In genomic region chr16:72700297-72700696, GRCm38 (mm10) we compare ENCODE assay signal across 13 mouse cellular contexts.
"Had no signal": no experiment of that assay in that cellular context is flagged by ENCODE, and none has a peak within 500 bp of the region (broad histone marks: within the 10 kb centered on the region; RNA-seq: fewer than 3 reads in every experiment).

No protein-coding gene starts in this region.

- H3K4me1 ChIP-seq: liver, embryonic 15.5 days; stomach, embryonic 15.5 days had no signal

- H3K36me3 ChIP-seq: limb, embryonic 10.5 days; liver, embryonic 15.5 days; neural tube, embryonic 13.5 days; stomach, embryonic 15.5 days had no signal

- H3K27me3 ChIP-seq: liver, embryonic 15.5 days; neural tube, embryonic 13.5 days; stomach, embryonic 15.5 days had no signal

- H3K9ac ChIP-seq: liver, embryonic 15.5 days; neural tube, embryonic 13.5 days; stomach, embryonic 15.5 days had no signal

- ATAC-seq: lung, postnatal 0 days had no signal

- H3K4me3 ChIP-seq: left cerebral cortex, adult 2 months; limb, embryonic 10.5 days; liver, embryonic 15.5 days; neural tube, embryonic 13.5 days; stomach, embryonic 15.5 days had no signal

- H3K9me3 ChIP-seq: limb, embryonic 10.5 days; liver, embryonic 15.5 days; neural tube, embryonic 13.5 days; stomach, embryonic 15.5 days had no signal

- H3K4me2 ChIP-seq: liver, embryonic 11.5 days; liver, embryonic 15.5 days; stomach, embryonic 15.5 days had no signal

- H3K27ac ChIP-seq: left cerebral cortex, adult 2 months; limb, embryonic 10.5 days; liver, embryonic 15.5 days; stomach, embryonic 15.5 days had no signal

- DNase-seq: kidney, adult 2 months; kidney, postnatal 25 days; lung, adult 2 months; lung, postnatal 36 days; right cerebral cortex, postnatal 14 days; thymus, postnatal 36 days had no signal
